Mouse (Mus musculus) megakaryocyte, adult 5-6 weeks (primary cell): ENCODE results near the gene B430218F22Rik. TPM values are rescaled to one million over a fixed set of nuclear protein-coding genes. Genes with fewer than 3 reads are reported as not detected.
A peak's percentile ranks its signal among the peaks of the same experiment; 100 is the strongest.
"Not testable (repeated sequence)": the region's sequence is repeated elsewhere in the genome, so short reads cannot be mapped to it uniquely, and the experiment has no call there.

Experiments used
- ATAC-seq: 2 replicates; pipeline ENCODE4 v1.8.0; 2016; ENCODE audit warnings: mild to moderate bottlenecking, inconsistent platforms; ENCODE audit not compliant: poor library complexity, severe bottlenecking
- total RNA-seq, 2 experiments: library from RNA; stranded (forward) in 1 of 2; stranded (reverse) in 1 of 2; fragments of 153-499, 151-499 nt in 1 of 2; fragments of 221-1000, 200-1000 nt in 1 of 2; gene quantifications; 2 replicates each; pipeline versions ENCODE4 v1.2.3 to v1.2.4; 2015 to 2017

The B430218F22Rik gene
- total RNA-seq (2015) (0.11 and 0.20 TPM in 2 replicates), total RNA-seq (2017) (not detected in 2 replicates)

DNA sequence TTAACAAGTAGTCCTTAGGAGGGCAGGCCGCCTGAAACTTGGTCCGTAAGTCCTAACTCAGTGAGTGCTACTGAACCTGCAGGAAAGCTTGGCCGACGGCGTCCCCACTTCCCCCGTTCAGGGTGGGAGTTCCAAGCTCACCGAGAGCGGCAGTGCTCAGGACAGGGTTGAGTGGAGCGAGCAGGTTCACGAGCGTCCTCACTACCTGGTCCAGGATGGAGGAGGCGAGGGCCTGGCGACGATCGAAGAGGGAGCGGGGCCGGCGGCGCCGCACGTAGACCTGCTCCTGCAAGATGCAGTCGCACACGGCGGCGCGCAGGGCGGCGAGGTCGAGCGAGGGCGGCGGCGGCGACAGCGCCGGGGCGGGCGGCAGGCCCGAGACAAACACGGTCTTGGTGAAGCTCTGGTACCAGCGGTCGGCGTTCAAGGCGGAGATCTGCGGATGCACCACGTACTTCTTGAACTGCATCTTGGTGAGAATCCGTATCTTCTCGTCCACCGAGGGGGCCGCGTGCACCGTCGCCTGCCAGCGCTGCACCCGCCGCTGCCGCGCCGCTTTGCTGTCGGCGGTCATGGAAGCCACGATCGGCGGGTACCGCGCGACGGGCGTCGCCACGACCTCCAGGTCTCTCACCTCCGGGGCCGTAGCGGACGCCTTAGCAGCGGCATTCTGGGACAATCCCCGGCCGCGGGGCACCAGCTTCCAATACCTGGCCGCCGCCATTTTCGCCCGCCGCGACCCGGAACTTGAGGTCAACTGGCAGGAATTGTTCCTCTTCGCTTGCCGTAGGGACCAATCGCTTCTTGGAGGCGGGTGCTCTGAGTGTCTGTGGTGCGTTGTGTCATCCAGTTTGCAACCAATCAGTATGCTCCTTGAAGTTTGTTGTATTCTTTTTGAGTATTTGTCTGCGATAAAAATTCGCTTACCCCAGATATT is at the start of gene B430218F22Rik, which contains the start of gene Mrps30:
B430218F22Rik (plus strand) TSS at position 120 of the 937 bp plus-strand sequence.
Mrps30 (minus strand) TSS at position 742 of the 937 bp plus-strand sequence.
- peak; percentile 98 for ATAC-seq

DNA sequence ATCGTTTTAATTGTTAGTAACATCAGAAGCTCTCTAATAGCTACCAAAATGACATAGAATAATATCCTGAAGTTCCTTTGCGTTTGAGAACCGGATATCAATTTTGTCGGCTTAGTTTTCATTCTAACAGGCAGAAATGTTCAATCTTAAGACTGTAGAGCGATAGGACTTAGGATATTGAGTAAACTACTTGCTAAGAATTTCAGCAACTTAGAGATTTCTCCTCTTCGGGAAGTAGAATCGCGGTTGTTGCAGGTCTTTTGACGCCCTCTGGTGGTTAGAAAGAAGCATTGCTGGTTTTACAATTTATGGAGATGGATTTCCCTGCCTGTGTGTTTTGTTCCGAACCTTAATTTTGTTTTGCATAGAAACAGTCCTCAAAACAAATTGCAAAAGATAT is 36.2 kb upstream of the B430218F22Rik start:
- peak; percentile 90 for ATAC-seq

DNA sequence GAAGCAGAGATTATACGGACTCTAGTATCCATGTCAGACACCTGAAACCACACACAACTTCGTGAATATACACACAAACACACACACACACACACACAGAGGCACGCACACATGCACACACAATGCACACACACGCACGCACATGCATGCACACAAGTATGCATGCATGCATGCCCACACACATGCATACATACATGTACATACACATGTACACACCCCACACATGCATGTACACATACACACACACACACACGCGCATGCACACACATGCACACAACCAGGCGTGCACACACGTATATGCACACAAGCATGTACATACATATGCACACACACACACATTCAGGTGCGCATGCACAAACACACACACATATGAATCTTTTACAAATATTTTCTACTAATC is 35.6 kb upstream of the B430218F22Rik start:
- ATAC-seq, result no peak

DNA sequence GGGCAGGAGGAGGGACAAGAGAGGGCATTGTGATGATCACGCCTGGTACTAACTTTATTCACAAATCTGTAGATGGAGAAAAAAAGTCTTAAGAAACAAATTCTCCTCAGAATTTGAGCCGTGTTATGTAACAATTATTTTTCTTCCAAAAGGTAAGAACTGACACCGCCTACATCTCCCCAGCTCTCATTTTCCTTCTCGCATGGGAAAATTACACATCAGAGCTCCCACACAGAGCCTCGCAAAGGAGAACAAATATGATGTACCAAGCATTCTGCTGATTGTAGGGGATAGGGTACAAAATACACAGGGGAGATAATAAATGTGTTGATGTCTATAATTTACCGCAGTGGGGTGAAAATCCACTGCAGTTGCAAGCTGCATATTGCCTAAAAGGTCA is 23.1 kb upstream of the B430218F22Rik start:
- ATAC-seq, result no peak

DNA sequence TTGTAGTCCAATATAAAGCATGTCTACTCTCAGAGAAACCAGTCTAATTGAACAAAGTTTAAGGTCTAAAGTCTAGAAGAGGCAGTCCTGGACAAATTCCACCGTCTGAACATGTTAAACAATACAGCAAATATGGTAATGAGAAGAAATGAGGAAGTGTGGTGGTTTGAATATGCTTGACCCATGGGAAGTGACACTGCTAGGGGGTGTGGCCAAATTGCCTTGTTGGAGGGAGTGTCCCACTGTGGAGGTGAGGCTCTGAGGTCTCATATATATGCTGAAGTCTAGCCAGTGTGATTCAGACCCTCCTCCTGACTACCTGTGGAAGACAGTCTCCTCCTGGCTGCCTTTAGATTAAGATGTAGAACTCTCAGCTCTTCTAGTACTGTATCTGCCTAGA is 20.7 kb upstream of the B430218F22Rik start:
- peak; percentile 88 for ATAC-seq

DNA sequence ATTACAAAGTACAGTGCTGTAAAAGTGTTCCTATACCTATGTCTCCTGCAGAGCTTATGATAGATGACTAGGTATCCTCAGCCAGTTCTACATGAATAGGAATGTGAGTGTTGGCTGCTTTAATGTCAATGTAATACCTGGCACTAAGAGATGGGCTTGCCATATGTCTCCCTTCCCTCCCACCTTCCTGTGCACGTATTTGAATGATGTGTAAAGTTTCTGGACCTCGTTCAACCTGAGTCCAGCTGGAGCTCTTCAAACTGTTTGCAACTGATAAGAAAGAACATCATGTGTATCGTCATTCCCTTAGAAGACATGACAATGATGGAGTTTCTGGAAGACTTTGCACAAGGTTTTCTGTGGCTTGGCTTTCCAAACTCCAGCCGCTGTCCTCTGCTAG is 13.6 kb upstream of the B430218F22Rik start:
- ATAC-seq, result no peak

DNA sequence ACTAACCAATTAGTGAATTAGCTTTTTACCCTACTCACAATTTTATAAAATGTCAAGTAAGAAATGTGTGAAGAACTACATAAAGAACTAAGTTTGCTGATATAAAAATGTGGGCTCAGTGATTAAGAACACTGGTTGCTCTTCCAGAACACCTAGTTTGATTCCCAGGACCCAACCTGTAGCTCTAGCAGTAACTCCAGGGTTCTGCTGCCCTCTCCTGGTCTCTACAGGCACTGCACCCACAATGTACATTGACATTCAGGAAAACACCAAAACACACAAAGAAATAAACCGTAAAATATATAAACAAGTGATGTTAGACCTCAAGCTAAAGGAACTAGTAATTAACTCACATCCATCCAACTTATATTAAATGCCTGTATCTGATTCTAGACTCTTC is 7.3 kb upstream of the B430218F22Rik start:
- peak; percentile 96 for ATAC-seq

DNA sequence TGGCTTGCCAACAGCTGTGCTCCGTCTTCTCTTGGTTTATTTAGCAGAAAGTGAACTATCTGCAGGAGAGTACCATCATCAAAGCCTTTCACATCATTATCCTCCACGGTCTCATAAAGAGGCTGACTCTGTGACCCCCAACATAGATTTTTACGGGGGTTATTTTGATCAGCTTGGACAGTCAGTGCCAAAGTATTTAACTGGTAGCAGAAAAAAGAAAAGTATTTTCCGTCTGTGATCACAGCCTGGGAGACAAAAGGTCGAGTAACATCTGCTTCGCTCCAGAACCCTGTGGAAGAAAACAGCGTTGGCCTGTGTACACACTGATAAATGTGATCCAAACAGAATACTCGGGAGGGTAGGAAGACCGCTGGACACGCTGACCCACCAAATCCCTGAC is 6.0 kb upstream of the B430218F22Rik start:
- no peak for ATAC-seq

DNA sequence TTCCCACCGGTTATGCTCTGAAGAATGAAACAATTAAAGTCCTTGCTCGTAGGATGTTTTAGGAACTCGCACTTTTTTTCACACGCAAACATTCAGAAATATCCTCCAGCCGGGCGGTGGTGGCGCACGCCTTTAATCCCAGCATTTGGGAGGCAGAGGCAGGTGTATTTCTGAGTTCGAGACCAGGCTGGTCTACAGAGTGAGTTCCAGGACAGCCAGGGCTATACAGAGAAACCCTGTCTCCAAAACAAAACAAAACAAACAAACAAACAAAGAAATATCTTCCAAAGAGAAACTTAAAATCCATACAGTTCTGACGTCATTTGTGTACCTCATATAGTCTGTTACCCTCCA is 995 bp downstream of the B430218F22Rik start:
- not testable (repeated sequence) for ATAC-seq

DNA sequence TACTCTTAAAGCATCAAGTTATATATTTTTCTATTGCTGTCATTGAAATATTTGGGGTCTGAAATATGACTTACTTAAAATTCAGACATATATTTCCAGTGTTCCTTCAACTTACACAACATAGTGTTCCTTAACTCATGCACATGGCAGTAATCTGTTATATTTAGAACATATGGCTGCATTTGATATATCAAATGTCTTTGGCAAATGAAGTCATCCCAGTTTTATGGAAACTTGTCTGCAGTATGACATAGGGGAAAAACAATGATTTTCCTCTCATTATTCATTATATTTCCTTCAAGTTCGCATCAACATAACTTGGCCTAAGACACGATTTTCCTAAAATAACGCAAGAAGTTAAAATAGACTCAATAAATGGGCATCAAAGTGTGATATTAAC is 9.4 kb downstream of the B430218F22Rik start:
- no peak for ATAC-seq

DNA sequence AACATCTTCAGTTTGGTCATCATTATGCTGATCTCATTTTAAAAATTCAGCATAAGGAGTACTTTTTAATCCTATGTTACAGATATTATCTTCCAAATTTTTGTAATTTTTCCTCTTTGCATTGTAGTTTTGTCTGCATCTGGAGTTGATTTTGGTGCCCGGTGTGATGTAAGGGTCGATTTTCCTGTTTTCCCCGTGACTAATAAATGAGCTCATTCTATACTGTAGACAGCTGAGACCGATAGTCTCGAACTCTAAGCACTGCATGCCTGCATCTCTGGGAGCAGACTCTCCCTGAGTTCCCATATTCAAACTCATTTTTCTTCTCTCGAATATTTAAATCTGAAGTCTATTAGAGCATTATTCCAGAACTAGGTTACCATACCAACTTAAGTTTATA is 13.9 kb downstream of the B430218F22Rik start:
- no peak for ATAC-seq

DNA sequence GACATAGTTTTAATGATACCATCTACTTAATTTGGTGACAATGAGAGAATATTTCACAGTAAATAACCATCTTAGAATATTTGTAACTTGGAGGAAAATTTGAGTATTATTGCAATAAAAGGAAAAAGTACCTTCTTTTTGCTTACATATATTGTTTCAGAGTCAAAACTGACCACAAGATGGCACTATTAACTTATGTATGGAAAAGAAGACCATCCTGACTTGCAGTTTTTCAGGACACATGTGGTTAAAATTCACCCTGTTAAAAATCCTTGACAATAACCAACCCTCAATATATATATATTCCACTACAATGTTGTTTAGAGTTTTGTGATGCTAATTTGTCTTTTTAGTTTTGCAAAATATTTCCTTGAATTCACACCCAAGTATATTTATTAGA is 17.1 kb downstream of the B430218F22Rik start:
- ATAC-seq, result peak; percentile 68

DNA sequence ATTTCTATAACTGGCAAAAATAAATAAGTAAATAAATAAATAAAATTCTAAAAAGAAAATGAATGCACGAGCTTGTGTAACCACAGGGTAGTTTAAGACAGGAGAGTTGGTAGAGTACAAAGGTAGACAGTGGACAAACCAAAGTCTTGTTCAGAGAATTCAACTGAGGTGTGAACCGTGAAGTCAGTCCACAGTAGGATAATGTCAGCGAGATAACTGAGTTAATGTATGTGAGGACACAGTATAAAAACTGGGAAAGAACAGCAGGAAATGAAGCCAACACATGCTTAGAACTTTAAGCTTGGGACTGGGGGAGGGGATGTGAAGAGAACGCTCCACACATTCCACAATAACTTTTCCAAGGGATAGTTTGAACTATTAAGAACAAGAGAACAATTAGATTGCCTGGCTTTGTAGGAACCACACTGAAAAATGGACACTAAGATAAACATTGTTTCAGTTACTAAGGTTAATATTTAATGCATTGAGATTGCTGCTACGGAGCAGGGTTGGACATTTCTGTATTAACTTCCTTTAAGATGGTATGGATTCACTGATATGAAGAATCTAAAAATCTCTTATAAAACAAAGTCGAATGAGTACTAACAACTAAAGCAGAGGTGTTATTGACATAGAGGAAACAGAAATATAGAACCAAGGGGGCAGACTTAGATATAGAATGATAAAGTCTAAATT is 25.0 kb downstream of the B430218F22Rik start:
- ATAC-seq, result no peak

DNA sequence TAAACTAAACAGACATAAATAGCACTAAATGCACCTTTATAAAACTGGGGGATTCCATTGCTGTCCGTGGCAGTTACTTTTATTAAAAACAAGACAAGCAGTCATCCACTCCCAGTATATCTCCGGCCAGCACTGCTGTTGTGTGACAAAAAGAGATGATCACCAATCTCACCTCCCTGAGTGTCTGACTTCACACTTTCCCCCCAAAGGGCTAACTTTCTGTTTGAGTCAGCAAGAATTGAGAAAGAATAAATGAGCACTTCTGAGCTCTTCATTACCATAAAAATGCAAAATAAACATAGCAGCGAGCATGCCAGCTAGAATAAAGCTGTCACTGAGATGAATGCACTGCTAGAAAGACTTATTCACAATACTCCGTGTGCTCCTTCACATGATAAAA is 31.7 kb downstream of the B430218F22Rik start:
- no peak for ATAC-seq

DNA sequence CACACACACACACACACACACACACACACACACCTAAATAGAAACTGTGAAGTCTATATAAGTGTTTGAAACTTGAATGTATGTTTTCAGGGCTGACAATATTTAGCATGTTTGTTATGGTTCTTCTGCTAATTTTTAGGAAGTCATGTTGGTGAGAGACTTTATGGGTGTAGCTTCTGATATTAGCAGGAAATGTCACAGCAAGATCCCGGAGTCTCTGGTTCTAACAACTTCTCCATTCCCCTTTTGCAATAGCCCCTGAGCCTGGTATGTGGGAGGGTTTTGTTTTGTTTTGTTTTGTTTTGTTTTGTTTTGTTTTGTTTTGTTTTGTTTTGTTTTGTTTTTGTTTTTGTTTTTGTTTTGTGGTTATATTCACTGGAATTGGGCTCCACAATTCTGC is 34.0 kb downstream of the B430218F22Rik start:
- ATAC-seq, result peak; percentile 97

DNA sequence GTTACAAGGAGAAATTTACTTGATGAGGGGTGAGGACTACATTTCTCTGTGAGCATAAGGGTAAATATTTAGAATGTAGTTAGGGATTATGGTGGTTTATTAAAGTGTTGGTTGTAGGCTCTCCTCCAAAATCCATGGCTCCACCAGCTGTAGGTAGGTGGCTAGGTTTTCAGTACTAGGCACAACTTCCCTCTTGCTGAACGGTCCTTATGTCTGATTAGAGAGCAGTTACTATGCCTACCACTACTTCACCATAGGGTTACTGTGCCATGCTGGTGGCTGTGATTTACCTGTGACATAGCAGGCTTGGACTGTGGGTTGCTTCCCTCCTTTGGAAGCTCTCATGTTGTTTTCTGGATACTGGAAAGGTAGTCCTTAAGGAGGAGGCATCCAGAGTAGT is 34.4 kb downstream of the B430218F22Rik start:
- ATAC-seq, result peak; percentile 51

Other genes starting within 250 kb of the B430218F22Rik start
- gene Mrps30, start 622 bp downstream of the B430218F22Rik start, total RNA-seq (2015), result 21.7 and 24.2 TPM in 2 replicates
- 26.1 and 29.9 TPM in 2 replicates for gene Mrps30, start 622 bp downstream of the B430218F22Rik start, total RNA-seq (2017)